Mouse (Mus musculus) hindbrain, embryonic 11.5 days (tissue): ENCODE results near the gene Oxld1. TPM values are rescaled to one million over a fixed set of nuclear protein-coding genes. Genes with fewer than 3 reads are reported as not detected.

Experiments used
- ATAC-seq: fragments of 200-750 bp; cut with Nextera tagmentation; 2 replicates; pipeline ENCODE4 v1.8.0; 2017; ENCODE audit warnings: mild to moderate bottlenecking, moderate TSS enrichment, moderate library complexity; ENCODE audit not compliant: low FRiP score
- DNase-seq: peaks from one replicate; pipeline ENCODE4 v3.0.0-alpha.2; 2015; ENCODE audit warnings: low spot score
- H3K27ac ChIP-seq: fragments of 300-500 bp; sonication (generic); 2 replicates; pipeline ENCODE4 v1.5.1; 2014; ENCODE audit warnings: mild to moderate bottlenecking, low read depth, low read length
- H3K27me3 ChIP-seq: fragments of 300-500 bp; sonication (generic); 2 replicates; pipeline ENCODE4 v1.6.1; 2014; ENCODE audit warnings: mild to moderate bottlenecking, low read length, moderate library complexity, mixed read lengths; ENCODE audit not compliant: control insufficient read depth, insufficient read depth
- H3K36me3 ChIP-seq: fragments of 300-500 bp; sonication (generic); 2 replicates; pipeline ENCODE4 v1.6.1; 2014; ENCODE audit warnings: mild to moderate bottlenecking, low read length, moderate library complexity, mixed read lengths; ENCODE audit not compliant: control insufficient read depth, insufficient read depth
- H3K4me1 ChIP-seq: fragments of 300-500 bp; sonication (generic); replicated peaks from 2 replicates; pipeline ENCODE4 v1.6.1; 2014; ENCODE audit warnings: low read length, mixed read lengths; ENCODE audit not compliant: control insufficient read depth, insufficient read depth
- H3K4me2 ChIP-seq: fragments of 300-500 bp; sonication (generic); replicated peaks from 2 replicates; pipeline ENCODE4 v1.6.1; 2014; ENCODE audit warnings: mild to moderate bottlenecking, low read depth, low read length
- H3K4me3 ChIP-seq: fragments of 300-500 bp; sonication (generic); 2 replicates; pipeline ENCODE4 v1.5.1; 2014; ENCODE audit warnings: low read depth, low read length
- H3K9ac ChIP-seq: fragments of 300-500 bp; sonication (generic); 2 replicates; pipeline ENCODE4 v1.6.1; 2014; ENCODE audit warnings: low read depth, low read length
- H3K9me3 ChIP-seq: fragments of 300-500 bp; sonication (generic); 2 replicates; pipeline ENCODE4 v1.6.1; 2016; ENCODE audit warnings: low read length; ENCODE audit not compliant: control insufficient read depth
- WGBS: fragments of 180-500 bp; shearing (Covaris S2); extraction: QIAGEN DNeasy Blood & Tissue Kit; methylation state at CpG from one replicate; pipeline ENCODE4 v1.1.7; 2014; 5-methylcytosine and 5-hydroxymethylcytosine counted together
- polyA plus RNA-seq: library from polyadenylated mRNA; unstranded; fragments of >200 nt; fragmentation: Nextera tagmentation; extraction: Ambion mirVana; gene quantifications from 2 replicates; pipeline ENCODE4 v1.2.1, GENCODE M21; 2014

Gene Oxld1
- polyA plus RNA-seq, 1 experiment from 2014 or later = 13.1 TPM

DNA sequence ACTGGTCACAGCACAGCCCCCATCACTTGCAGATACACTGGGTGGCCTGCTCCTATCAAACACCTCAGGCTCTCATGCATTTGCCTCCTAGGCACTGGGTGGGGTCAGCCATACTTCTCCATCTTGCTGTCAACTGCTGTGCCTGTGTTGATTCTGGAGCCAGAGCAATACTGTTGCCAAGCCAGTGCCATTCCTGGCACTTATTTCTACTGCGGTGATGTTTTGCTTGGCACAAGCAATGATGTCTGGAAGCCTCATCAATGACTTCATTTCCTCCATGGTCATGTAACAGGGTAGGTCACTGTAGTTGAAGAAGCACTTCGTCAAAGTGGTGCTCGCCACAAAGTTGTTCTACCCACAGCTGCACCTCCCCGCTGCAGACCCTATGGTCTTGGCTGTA is 7.7 kb upstream of the Oxld1 start:
- Histone ChIP-seq H3K27ac (no peak overlapping the region), H3K9me3 (no peaks in the 10 kb centered on the region), H3K27me3 (no peaks in the 10 kb centered on the region), H3K4me2 (no peak overlapping the region), H3K4me3 (no peak overlapping the region), H3K36me3 (0 out of 2 replicates have a peak, but pooled peaks cover 6% of the 10 kb centered on the region), H3K9ac (no peak overlapping the region), H3K4me1 (peaks cover 9% of the 10 kb centered on the region; the same call in 1 of the 2 replicates)
- WGBS = 93% methylated on average over 4 of the region's 4 CpGs
- ATAC-seq (no peak), DNase-seq (no peak)

DNA sequence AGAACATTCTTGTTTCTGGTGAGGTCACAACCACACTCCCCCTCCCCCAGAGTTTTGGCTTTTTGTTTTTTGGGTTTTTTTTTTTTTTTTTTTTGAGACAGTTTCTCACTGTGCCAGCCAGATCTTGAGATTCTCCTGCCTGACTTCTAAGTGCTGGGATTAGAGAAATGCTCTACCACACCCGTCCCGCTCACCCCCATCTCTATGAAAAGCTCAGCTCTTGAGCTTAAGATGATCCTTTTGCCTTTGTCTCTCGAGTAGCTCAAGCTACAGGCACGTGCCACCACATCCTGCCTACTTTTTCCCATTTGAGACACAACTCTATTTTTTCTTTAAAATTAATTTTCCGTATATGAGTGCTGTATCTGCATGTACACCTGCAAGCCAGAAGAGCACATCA is 6.5 kb upstream of the Oxld1 start:
- H3K36me3 ChIP-seq = no peaks in the 10 kb centered on the region
- peaks cover 9% of the 10 kb centered on the region; the same call in 1 of the 2 replicates for H3K4me1 ChIP-seq
- no peak overlapping the region for H3K9ac ChIP-seq
- H3K27me3 ChIP-seq = no peaks in the 10 kb centered on the region
- 87% methylated on average over 5 of the region's 5 CpGs for WGBS
- no peak overlapping the region for H3K4me3 ChIP-seq
- no peaks in the 10 kb centered on the region for H3K9me3 ChIP-seq
- no peak for ATAC-seq
- DNase-seq = no peak
- H3K4me2 ChIP-seq = no peak overlapping the region
- no peak overlapping the region for H3K27ac ChIP-seq

DNA sequence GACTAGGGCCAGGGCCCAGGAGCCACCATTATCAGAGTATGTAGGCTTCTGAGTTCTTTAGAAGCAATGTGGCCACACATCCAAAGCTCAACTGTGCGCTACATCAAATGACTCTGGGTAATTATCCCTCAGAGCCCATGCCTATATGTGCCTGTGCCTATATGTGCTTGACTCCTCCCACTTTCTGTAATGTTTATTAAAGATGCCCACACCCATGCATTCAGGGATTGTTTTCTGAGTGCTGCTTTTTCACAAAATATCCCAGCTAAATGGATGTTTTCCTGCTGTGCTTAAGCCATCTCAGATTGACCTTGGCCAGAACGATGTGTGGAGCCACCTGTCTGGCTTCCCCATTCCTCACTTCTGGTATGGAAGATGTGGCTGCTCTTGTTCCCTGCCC is 5.7 kb upstream of the Oxld1 start:
- ATAC-seq (no peak), DNase-seq (no peak)
- H3K36me3 ChIP-seq = no peaks in the 10 kb centered on the region
- H3K4me3 ChIP-seq = no peak overlapping the region
- no peak overlapping the region for H3K4me2 ChIP-seq
- H3K4me1 ChIP-seq = peaks cover 7% of the 10 kb centered on the region; the same call in 1 of the 2 replicates
- whole genome bisulfite sequencing = 94% methylated on average over 2 of the region's 2 CpGs
- H3K27me3 ChIP-seq = no peaks in the 10 kb centered on the region
- H3K9me3 ChIP-seq = no peaks in the 10 kb centered on the region
- no peak overlapping the region for H3K27ac ChIP-seq
- H3K9ac ChIP-seq = no peak overlapping the region

DNA sequence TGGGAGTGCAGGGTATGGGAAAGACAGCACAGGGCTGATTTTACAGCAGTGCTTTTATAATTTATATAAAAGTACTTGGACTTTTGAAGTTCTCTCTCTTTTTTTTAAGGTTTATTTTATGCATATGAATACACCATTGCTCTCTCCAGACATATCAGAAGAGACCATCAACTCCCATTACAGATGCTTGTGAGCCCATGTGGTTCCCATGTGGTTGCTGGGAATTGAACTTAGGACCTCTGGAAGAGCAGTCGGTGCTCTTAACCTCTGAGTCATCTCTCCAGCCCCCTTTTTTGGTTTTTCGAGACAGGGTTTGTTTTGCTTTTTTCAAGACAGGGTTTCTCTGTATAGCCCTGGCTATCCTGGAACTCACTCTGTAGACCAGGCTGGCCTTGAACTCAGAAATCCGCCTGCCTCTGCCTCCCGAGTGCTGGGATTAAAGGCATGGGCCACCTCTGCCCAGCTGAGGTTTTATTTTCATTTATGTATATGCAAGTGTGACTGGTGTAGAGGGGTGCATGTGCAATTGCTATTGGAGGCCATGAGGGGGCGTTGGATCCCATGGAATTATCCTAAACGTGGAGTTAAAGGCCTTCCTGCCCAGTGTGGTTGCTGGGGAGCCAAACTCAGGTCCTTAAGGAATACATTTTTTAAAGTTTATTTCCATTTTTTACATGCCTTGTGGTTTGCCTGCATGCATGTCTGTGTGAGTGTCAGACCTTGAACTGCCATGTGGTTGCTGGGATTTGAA is 1.2 kb upstream of the Oxld1 start:
- H3K36me3 ChIP-seq = no peaks in the 10 kb centered on the region
- WGBS = 76% methylated on average over 6 of the region's 6 CpGs

DNA sequence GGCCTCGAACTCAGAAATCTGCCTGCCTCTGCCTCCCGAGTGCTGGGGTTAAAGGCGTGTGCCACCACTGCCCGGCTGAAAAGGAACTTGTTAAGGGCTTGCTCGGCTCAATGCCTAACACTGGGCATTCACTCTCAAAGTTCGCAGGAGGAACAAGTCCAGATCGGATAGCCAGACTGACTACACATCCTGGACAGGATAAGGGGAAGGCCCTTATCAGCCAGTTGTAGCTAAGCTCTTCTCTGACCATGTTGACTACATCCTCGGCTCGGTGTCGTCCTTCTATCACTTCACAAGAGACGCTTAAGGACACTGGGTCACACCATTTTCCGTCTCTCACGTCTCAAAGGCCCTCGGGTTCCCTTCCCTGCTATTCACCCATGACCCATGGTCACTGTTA is 498 bp downstream of the Oxld1 start:
- Histone ChIP-seq H3K4me1 (no peaks in the 10 kb centered on the region; the same call in 1 of the 2 replicates), H3K36me3 (no peaks in the 10 kb centered on the region), H3K9ac (peak overlapping the region; percentile 93), H3K27me3 (no peaks in the 10 kb centered on the region), H3K4me2 (peak overlapping the region; percentile 92), H3K4me3 (peak overlapping the region; percentile 91), H3K27ac (peak overlapping the region; percentile 63), H3K9me3 (no peaks in the 10 kb centered on the region)
- ATAC-seq (no peak), DNase-seq (no peak)
- 38% methylated on average over 14 of the region's 14 CpGs for WGBS

More for the DNA sequence above, 1.2 kb upstream of the Oxld1 start:
- DNase-seq = peak; percentile 14
- H3K9me3 ChIP-seq = no peaks in the 10 kb centered on the region
- peak overlapping the region; percentile 92 for H3K4me2 ChIP-seq
- no peaks in the 10 kb centered on the region; the same call in 1 of the 2 replicates for H3K4me1 ChIP-seq
- ATAC-seq = no peak
- peak overlapping the region; percentile 93; the same call in 1 of the 2 replicates for H3K9ac ChIP-seq
- no peak overlapping the region for H3K27ac ChIP-seq
- no peaks in the 10 kb centered on the region for H3K27me3 ChIP-seq
- peak overlapping the region; percentile 91 for H3K4me3 ChIP-seq

DNA sequence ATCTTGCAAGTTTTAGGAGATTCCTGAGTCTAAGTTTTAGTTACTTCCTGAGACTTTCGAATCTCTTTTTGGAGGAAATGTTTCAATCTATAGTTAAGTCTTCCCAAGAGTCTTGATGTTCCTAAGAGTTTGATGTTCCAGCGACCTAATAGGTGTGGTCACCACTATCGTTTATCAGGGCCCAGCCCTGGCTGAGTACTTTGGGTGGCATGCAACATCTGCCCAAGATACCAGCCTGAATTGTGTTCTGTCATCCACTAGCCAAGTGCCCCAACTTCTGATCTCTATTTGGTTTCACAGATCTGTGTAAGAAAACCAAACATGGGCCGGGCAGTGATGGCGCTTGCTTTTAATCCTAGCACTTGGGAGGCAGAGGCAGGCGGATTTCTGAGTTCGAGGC is 2.5 kb downstream of the Oxld1 start:
- Histone ChIP-seq H3K27me3 (no peaks in the 10 kb centered on the region), H3K9ac (no peak overlapping the region), H3K4me3 (no peak overlapping the region), H3K4me1 (no peaks in the 10 kb centered on the region; the same call in 1 of the 2 replicates), H3K27ac (no peak overlapping the region), H3K9me3 (no peaks in the 10 kb centered on the region), H3K36me3 (no peaks in the 10 kb centered on the region), H3K4me2 (no peak overlapping the region)
- ATAC-seq (no peak), DNase-seq (no peak)
- WGBS = 91% methylated on average over 7 of the region's 7 CpGs

DNA sequence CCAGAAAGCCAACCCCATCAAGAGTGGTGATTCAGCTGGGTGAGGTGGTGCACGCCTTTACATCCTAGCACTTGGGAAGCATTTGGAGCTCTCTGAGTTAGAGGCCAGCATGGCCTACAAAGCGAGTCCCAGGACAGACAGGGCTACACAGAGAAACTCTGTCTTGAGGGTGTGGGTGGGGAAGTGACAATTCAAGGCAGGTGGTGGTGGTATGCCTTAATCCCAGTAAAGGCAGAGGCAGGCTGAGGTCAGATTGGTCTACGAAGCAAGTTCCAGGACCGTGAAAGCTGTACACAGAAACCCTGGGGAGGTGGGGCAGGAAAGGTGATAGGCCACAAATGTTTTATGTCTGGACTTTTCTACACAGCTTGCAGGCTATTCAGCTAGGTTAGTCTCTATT is 2.9 kb downstream of the Oxld1 start:
- Histone ChIP-seq H3K9ac (no peak overlapping the region), H3K4me2 (no peak overlapping the region)
- 92% methylated on average over 4 of the region's 4 CpGs for whole genome bisulfite sequencing

DNA sequence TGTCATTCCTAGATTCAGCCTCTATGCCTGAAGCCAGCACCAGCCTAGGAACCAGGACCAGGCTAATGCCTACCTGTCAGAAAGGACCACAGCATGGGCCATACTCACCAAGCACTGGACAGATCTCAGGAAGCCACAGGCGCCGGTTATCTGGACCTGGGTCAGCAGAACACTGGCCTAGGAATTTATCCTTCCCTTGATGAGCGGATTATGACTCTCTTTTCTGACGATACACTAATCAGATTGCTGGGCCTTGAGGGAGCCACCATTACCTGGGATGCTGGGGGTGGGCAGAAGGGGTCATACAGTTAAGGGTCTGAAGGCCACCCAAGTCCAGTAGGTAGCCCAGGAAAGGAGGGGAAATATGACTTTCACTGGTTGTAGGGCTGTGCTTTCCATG is 4.6 kb downstream of the Oxld1 start, which contains the start of gene Pde6g:
Gene Pde6g (minus strand): TSS at position 195 of the 400 bp plus-strand sequence.
- H3K4me2 ChIP-seq = no peak within 1 kb of the TSS

More for the DNA sequence above, 2.9 kb downstream of the Oxld1 start:
- no peak for DNase-seq
- no peaks in the 10 kb centered on the region; the same call in 1 of the 2 replicates for H3K4me1 ChIP-seq
- H3K27me3 ChIP-seq = no peaks in the 10 kb centered on the region
- ATAC-seq = no peak
- no peaks in the 10 kb centered on the region for H3K9me3 ChIP-seq
- H3K36me3 ChIP-seq = no peaks in the 10 kb centered on the region
- no peak overlapping the region for H3K27ac ChIP-seq
- H3K4me3 ChIP-seq = no peak overlapping the region

DNA sequence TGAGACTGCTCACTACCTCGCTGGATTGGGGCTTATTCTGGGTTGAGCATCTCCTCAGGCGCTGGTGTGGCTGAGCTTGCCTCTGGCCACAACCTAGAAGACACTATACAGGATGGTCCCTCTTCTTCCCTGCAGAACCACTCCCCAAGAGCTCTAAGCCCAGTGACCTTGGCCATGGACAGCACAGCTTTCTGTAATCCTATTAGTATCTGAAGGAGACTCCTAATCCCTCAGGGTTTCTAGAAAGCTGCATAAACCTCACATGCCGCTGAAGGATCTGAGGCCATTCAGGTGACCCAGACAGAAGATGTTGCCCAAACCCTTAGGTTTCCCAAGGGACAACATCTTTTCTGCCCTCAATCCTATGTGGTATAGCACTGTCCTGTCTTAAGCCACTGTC is 5.6 kb downstream of the Oxld1 start:
- H3K4me1 ChIP-seq = no peaks in the 10 kb centered on the region; the same call in 1 of the 2 replicates
- H3K9me3 ChIP-seq = no peaks in the 10 kb centered on the region
- no peak for ATAC-seq
- no peak overlapping the region for H3K4me3 ChIP-seq
- H3K36me3 ChIP-seq = no peaks in the 10 kb centered on the region
- 68% methylated on average over 3 of the region's 3 CpGs for WGBS
- H3K27me3 ChIP-seq = no peaks in the 10 kb centered on the region
- no peak overlapping the region for H3K4me2 ChIP-seq
- no peak overlapping the region for H3K9ac ChIP-seq
- no peak overlapping the region for H3K27ac ChIP-seq
- DNase-seq = no peak

More for the DNA sequence above, 4.6 kb downstream of the Oxld1 start, which contains the start of gene Pde6g:
- no peaks in the 10 kb centered on the region for H3K27me3 ChIP-seq
- no peaks in the 10 kb centered on the region; the same call in 1 of the 2 replicates for H3K4me1 ChIP-seq
- WGBS = 86% methylated on average over 4 of the region's 4 CpGs
- H3K4me3 ChIP-seq = no peak within 1 kb of the TSS
- DNase-seq = no peak
- H3K9ac ChIP-seq = no peak within 1 kb of the TSS
- no peaks in the 10 kb centered on the region for H3K9me3 ChIP-seq
- no peak for ATAC-seq
- no peak within 1 kb of the TSS for H3K27ac ChIP-seq
- H3K36me3 ChIP-seq = no peaks in the 10 kb centered on the region
